Mouse (Mus musculus) heart, postnatal 4 days (tissue): Measurements from ENCODE around the gene Ciz1. TPM values are rescaled to one million over a fixed set of nuclear protein-coding genes. Genes with fewer than 3 reads are reported as not detected.
A peak's percentile ranks its signal among the peaks of the same experiment; 100 is the strongest.

Source experiments
- DNase-seq: peaks from one replicate; pipeline ENCODE4 v3.0.0; 2021
- total RNA-seq, 2 experiments: library from RNA; stranded (reverse); gene quantifications; 2 replicates each; pipeline ENCODE4 v1.2.3; 2021

Gene Ciz1
- total RNA-seq, 2 experiments from 2014 or later: 34.5 to 48.3 TPM

DNA sequence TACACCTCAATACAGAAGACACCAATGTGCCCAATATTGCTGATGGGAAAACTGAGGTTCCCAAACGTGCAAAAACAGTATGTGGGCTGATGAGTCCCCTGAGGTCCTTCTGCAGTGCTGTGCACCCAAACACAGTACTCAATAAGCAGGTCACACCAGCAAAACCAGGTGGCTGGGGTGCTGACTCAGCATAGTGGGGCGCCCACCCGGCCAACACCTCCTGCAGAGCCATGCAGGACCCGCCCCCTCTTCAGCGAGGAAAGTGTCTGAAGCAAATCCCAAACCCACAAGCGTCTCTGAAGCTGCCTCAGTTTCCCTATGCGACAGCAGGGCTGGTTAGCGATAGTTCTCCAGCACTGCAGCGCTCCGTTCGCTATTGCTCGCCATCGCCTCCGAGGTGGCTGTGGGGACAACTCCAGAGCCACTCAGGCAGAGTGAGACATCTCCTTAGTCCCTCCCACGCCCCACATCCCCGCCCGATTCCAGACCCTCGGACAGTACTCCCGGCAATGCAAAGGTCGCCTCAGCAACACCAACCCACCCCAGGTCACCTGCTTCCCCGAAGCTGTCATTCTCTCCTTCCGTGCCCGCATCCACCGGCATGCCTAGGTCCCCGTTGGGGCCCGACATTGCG, 29.1 kb downstream of the Ciz1 start:
- no peak for DNase-seq

- DNase-seq: peak; percentile 96
These were observed 29.7 kb downstream of the Ciz1 start, which contains the start of gene 1110008P14Rik for GRCm38 (mm10) chr2:32381775-32382223. TSS of gene 1110008P14Rik (minus strand) at chr2:32381938.

DNA sequence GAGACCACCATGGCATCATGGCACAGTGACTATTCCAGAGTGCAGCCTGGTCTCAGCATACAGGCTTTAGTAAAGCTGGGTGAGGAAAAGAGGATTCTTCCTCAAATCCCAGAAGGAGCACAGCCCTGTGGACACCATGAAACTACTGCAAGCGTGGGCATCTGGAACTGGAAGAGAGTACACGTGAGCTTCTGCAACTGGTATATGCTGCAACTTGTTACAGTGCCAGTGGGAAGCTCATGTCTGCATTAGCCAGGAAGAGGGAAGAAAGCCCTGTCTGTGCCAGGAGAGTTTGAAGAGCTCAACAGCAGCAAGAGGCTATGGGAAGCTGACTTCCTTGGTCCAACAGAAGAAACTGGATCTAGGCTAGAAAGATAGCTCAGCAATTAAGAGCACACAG, 30.6 kb downstream of the Ciz1 start:
- no peak for DNase-seq

- DNase-seq: no peak
These were observed 35.8 kb downstream of the Ciz1 start, which contains the start of gene Lcn2 for GRCm38 (mm10) chr2:32387706-32388490. TSS of gene Lcn2 (minus strand) at chr2:32388252.

DNA sequence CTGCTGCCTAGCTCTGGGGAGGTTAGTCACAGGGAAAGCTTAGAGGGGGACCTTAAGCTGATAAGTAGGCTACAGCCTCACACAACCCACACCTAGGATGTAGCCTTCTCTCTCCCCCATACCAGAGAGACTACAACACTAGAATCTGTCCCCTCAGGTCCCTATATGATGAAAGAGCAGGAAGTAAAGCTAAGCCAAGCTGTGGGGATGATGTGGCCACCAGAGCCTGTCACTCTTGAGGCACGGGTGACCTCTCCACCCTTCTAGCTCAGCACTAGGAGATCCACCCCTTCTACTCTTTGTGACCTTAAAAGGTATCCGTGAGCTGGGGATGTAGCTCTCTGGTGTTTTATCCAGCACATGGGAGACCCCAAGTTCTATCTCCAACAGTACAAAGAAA, 37.0 kb downstream of the Ciz1 start:
- DNase-seq: no peak

DNA sequence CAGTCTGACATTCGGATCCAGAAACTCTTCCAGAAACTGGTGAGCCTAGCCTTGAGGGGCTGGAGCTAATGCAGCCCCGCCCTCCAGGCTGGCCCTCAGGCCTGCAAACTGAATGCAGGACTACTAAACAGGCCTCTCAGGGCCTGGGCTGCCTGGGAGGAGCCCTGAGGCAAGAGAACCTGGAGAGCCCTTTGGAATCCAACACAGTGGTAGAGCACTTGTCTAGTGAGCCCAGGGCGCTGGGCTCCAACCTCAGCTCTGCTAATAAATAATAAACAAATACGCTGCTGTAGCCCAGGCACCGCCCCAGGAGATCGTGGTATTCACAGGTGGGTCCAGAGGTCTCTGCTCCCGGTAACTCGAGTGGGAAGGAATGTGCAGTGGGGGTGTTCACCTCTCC, 38.7 kb downstream of the Ciz1 start:
- no peak for DNase-seq

DNA sequence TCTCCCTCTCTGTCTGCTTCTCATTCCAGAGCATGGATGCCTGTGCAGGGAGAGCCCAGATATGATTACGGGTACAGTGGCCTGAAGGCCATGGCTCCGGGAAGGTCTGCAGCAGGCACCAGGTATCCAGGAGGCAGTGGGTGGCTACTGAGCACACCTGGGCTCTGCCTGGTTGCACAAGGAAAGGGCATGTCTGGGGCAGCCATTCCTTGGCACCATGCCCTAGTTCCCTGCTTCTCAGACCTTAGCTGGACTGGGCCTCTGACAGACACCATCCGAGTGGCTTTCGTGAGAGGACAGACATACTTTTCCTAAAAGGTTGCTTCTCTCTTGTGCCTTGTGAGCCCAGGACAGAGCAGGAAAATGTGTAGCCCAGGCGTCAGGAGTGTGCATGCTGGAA, 39.9 kb downstream of the Ciz1 start:
- DNase-seq: peak; percentile 41

DNA sequence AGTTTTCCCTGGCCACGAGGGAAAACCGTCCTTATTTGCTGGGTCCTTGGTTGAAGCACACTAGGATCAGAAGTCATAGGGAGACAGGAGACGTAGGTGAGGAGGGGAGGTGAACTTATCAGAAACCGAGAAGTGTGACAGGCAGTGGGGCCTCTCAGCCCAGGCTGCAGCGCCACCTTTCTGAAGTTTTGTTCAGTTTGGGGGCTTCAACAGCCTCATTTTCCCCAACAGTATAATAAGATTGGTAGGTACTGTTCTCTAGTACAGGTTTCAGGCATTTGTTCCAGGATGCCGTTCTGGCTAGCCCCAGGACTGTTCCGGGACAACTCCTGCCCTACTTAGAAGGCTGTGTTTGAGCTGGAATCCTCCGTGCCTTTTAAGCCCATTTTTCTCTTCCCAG, 42.8 kb downstream of the Ciz1 start:
- DNase-seq: peak; percentile 54

DNA sequence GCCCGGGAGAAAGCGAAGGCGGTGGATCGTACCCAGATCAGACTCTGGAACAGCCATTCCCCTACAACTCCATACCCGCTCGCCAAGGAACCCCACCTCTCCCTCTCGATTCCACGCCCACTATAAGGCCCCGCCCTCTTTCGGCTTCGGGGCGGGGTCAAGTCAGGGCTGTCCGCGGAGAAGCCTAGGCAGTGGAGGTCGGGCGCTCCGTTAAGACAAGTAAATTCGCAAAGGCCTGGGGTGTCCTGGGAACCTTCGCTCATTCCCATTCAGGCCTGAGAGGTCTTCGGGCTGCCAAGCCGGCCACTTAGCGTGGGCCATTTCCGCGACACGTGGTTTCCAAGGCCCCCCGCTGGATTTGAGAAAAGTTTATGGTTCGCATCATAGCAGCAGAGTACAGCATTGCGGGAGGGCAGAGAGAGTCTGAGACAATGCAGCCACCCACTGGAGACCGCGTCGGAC, 43.4 kb downstream of the Ciz1 start, which contains the start of gene Ptges2:
Gene Ptges2 (plus strand): TSS at position 413 of the 462 bp plus-strand sequence.
- DNase-seq: peak; percentile 94

DNA sequence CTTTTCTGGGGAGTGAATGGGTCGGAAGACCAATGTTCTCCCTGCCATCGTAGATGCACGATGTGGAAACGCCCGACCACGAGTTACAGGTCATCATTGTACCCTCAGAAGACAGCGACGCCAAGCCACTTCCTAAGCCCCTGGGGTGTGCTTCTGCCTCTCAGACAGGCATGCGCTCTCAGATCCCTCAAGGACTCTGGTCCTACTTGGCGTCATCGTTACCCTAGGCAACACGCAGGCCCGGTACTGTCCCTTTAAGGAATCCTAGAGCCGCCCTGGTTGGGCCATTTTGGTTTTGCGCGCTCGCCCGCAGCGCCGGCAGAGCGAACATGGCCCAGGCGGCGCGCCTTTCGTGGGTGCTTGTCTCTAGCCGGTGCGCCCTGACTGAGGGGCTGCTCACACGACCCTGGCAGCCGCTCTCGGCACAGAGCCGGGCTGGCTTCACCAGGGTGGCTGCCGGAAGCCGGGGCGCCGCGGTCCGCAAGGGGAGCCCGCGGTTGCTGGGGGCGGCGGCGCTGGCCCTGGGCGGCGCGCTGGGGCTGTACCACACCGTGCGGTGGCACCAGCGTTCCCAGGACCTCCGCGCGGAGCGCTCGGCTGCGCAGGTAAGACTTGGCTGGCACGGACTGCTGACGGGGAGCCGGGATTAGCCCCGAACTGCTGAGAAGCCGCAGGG, 44.0 kb downstream of the Ciz1 start:
- peak; percentile 90 for DNase-seq

GRCm38 (mm10) chr2:32396695-32397094, 44.6 kb downstream of the Ciz1 start:
- DNase-seq: no peak

- DNase-seq: peak; percentile 97
These were observed 52.5 kb downstream of the Ciz1 start for GRCm38 (mm10) chr2:32404663-32405062.

DNA sequence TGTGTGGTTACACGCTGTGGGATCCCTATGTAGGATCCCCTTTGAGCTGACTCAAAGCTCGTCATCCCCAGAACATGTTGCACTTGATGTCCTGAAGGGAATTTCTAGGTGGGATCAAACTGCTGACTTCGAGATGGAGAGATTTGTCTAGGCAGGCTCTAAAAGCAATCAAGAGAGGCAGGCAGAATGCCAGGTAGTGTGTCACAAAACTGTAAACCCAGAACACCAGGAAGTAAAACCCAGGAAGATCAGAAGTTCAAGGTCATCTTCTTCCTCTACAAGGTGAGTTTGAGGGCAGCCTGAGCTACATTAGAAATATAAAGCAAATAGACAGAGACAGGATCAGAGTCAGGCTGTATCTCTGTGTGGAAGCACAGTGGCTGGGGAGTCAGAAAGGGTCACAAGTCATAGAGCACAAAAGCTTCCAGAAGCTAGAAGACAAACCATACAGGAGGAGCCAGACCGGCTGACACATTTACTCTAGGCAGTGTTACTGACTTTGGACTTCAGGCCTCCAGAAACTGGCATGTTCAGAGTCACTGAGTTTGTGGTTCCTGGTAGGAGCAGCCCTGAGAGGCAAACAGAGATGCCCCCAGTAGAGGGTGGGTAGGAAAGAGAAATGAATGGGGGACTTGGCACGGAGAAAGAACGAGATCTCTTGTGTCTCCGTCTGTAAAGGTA, 55.2 kb downstream of the Ciz1 start:
- no peak for DNase-seq

- no peak for DNase-seq
These were observed 56.6 kb downstream of the Ciz1 start for GRCm38 (mm10) chr2:32408429-32409424.

DNA sequence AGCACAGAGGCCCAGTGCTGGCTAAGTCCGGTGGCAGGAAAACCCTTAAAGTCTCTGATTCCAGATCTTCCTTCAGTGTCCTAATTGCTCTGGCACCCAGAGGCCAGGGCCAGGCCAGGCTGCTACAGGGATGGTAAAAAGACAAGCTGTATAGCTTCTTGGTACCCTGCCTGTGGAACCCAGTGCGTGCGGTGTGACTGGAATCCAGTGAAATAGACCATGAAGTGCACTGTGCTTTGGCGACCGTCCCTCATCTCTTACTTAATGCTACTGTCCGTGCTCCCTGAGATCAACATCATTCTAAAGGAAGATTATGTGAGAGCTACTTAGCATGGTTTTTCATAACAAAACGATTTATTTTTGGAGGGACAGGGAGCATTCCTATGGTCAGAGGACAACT, 59.3 kb downstream of the Ciz1 start:
- DNase-seq: no peak

GRCm38 (mm10) chr2:32412742-32413531, 60.8 kb downstream of the Ciz1 start:
- DNase-seq: no peak

GRCm38 (mm10) chr2:32413936-32414335, 61.8 kb downstream of the Ciz1 start:
- peak; percentile 26 for DNase-seq

DNA sequence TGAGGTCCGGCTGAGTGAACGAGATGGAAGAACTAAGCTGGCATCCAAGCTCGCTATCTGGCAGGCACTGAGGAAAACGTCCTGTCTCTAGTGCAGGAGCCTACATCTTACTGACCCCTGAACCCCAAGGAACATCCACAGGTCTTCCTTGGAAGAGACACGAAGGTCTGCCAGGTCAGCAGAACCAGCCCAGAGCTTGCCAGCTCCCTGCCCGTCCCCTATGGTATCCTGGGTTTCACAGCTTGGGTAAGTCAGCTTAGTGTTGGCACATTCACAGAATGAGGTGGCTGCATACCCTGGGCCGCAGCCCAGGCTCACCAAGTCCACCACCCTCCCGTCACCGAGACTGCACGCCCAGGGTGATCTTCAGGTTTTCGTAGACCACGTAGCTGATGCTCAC, 63.7 kb downstream of the Ciz1 start:
- no peak for DNase-seq

GRCm38 (mm10) chr2:32416556-32416955, 64.4 kb downstream of the Ciz1 start:
- DNase-seq: no peak

GRCm38 (mm10) chr2:32417486-32417885, 65.4 kb downstream of the Ciz1 start:
- DNase-seq: no peak
